Mouse (Mus musculus) embryonic facial prominence, embryonic 11.5 days (tissue): ENCODE measurements around the gene Gtpbp1. TPM values are rescaled to one million over a fixed set of nuclear protein-coding genes. Genes with fewer than 3 reads are reported as not detected.

Source experiments
- ATAC-seq: fragments of 200-750 bp; cut with Nextera tagmentation; replicated peaks from 2 replicates; pipeline ENCODE4 v1.8.0; 2017; ENCODE audit warnings: low read depth; ENCODE audit not compliant: insufficient number of reproducible peaks, low FRiP score, low TSS enrichment
- DNase-seq: peaks from one replicate; pipeline ENCODE4 v3.0.0-alpha.2; 2015; ENCODE audit warnings: low spot score
- H3K27ac ChIP-seq: fragments of 300-500 bp; sonication (generic); replicated peaks from 2 replicates; pipeline ENCODE4 v1.5.1; 2014; ENCODE audit warnings: mild to moderate bottlenecking, low read depth, low read length, control low read depth
- H3K27me3 ChIP-seq: fragments of 300-500 bp; sonication (generic); 2 replicates; pipeline ENCODE4 v1.6.1; 2014; ENCODE audit warnings: mild to moderate bottlenecking, low read length, moderate library complexity, mixed read lengths; ENCODE audit not compliant: control insufficient read depth, insufficient read depth
- H3K36me3 ChIP-seq: fragments of 300-500 bp; sonication (generic); replicated peaks from 2 replicates; pipeline ENCODE4 v1.6.1; 2014; ENCODE audit warnings: low read depth, mild to moderate bottlenecking, low read length, moderate library complexity, mixed read lengths; ENCODE audit not compliant: control insufficient read depth, insufficient read depth
- H3K4me1 ChIP-seq: fragments of 300-500 bp; sonication (generic); 2 replicates; pipeline ENCODE4 v1.6.1; 2014; ENCODE audit warnings: low read length, mixed read lengths; ENCODE audit not compliant: control insufficient read depth, insufficient read depth
- H3K4me2 ChIP-seq: fragments of 300-500 bp; sonication (generic); 2 replicates; pipeline ENCODE4 v1.6.1; 2014; ENCODE audit warnings: low read depth, mild to moderate bottlenecking, control low read depth, low read length, moderate library complexity
- H3K4me3 ChIP-seq: fragments of 300-500 bp; sonication (generic); 2 replicates; pipeline ENCODE4 v1.5.1; 2014; ENCODE audit warnings: low read depth, low read length, control low read depth
- H3K9ac ChIP-seq: fragments of 300-500 bp; sonication (generic); replicated peaks from 2 replicates; pipeline ENCODE4 v1.6.1; 2014; ENCODE audit warnings: mild to moderate bottlenecking, control low read depth, low read length
- H3K9me3 ChIP-seq: fragments of 300-500 bp; sonication (generic); replicated peaks from 2 replicates; pipeline ENCODE4 v1.6.1; 2016; ENCODE audit warnings: mild to moderate bottlenecking, low read length, inconsistent platforms, mixed read lengths; ENCODE audit not compliant: control insufficient read depth
- WGBS: fragments of 180-500 bp; shearing (Covaris S2); extraction: QIAGEN DNeasy Blood & Tissue Kit; methylation state at CpG from one replicate; pipeline ENCODE4 v1.1.7; 2014; 5-methylcytosine and 5-hydroxymethylcytosine counted together
- polyA plus RNA-seq: library from polyadenylated mRNA; unstranded; fragments of >200 nt; fragmentation: Nextera tagmentation; extraction: Ambion mirVana; gene quantifications from 2 replicates; pipeline ENCODE4 v1.2.1, GENCODE M21; 2014

Gtpbp1 gene
- polyA plus RNA-seq, 1 experiment from 2014 or later = 29.2 TPM

DNA sequence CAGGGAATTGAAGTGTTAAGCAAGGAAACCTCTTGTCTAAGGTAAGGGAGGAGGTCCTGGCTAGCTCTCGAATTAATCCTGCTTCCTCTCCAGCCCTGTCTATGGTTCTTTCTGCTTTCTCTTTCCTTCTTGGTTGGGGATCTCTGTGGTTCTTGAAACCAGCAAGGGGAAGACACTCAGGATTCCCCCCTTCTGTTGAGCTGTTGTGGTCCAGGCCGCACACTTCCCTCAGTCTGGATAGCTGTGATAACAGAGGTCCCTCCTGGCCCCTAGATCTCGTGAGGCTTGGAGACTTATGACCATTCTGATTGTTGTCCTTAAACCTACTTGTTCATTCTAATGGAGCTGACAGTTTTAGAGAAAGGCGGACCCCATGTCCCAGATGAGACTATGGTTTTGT, 3.9 kb downstream of the Gtpbp1 start:
- Histone ChIP-seq H3K4me1 (no peaks in the 10 kb centered on the region; the same call in 1 of the 2 replicates), H3K9me3 (no peaks in the 10 kb centered on the region), H3K36me3 (no peaks in the 10 kb centered on the region), H3K27me3 (no peaks in the 10 kb centered on the region), H3K27ac (no peak overlapping the region), H3K4me3 (no peak overlapping the region), H3K9ac (no peak overlapping the region), H3K4me2 (no peak overlapping the region)
- WGBS = 91% methylated on average over 4 of the region's 4 CpGs
- ATAC-seq = no peak
- DNase-seq = no peak

DNA sequence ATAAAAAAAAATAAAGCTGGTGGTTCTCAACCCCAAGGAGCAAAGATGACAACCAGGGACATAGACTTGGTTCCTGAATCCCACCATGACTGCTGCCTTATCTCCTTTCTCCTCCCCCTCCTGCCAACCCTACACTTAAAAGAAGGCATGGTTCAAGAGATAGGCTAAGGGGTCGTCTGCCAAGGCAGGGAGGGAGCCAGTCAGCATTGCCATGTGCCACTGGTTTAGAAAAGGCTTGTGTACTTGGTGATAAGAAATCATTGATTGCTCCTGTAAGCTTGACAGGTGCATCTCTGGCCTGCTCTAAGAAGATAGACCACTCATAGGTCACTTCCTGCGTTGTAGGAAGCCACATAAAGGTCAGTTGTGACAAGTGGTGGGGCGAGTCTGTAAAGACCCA, 4.9 kb downstream of the Gtpbp1 start:
- Histone ChIP-seq H3K4me3 (no peak overlapping the region), H3K9me3 (no peaks in the 10 kb centered on the region), H3K27ac (no peak overlapping the region), H3K27me3 (no peaks in the 10 kb centered on the region), H3K4me2 (no peak overlapping the region), H3K36me3 (no peaks in the 10 kb centered on the region), H3K4me1 (no peaks in the 10 kb centered on the region; the same call in 1 of the 2 replicates), H3K9ac (no peak overlapping the region)
- WGBS = 64% methylated on average over 3 of the region's 3 CpGs
- ATAC-seq (no peak), DNase-seq (no peak)

DNA sequence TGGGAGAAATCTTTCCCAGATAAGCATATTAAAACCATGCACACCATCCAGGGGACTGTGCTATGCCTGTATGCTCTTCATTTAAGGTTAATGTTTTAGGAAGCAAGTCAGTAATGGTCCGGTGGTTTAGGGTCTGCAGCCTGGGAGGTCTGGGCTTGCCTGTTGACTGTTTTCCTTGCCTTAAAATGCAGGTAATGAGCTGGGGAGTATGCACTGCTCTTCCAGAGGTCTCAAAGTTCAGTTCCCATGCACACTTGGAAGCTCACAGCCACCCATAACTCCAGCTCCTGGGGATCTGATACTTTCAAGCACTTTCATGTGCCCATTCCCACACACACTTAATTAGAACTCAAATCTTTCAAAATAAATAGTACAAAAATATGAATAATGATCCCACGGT, 5.9 kb downstream of the Gtpbp1 start:
- Histone ChIP-seq H3K27ac (no peak overlapping the region), H3K36me3 (no peaks in the 10 kb centered on the region), H3K4me3 (no peak overlapping the region), H3K9me3 (no peaks in the 10 kb centered on the region), H3K4me1 (no peaks in the 10 kb centered on the region; the same call in 1 of the 2 replicates), H3K27me3 (no peaks in the 10 kb centered on the region), H3K4me2 (no peak overlapping the region), H3K9ac (no peak overlapping the region)
- DNase-seq (no peak), ATAC-seq (no peak)
- 93% methylated on average over 2 of the region's 2 CpGs for WGBS

DNA sequence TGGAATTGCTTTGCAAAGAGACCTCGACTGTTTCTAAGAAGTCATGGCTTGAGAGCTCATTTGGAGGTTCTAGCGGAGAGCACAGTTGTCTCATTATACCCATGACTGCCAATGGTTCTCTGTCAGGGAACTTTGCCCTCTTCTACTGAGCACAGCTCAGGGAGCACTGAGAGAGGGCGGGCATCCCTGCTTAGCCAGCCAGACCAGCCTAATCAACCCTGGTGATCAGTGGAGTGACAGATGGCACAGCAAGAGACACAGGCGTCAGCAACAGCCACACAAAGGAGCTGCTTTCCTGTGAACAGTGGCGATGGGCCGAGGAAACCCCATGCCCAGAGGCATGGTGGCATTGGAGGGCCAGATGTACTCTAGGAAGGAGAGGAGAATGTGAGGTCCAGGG, 6.4 kb downstream of the Gtpbp1 start:
- H3K4me2 ChIP-seq = no peak overlapping the region
- no peaks in the 10 kb centered on the region for H3K36me3 ChIP-seq
- no peak overlapping the region for H3K4me3 ChIP-seq
- no peak overlapping the region for H3K9ac ChIP-seq
- H3K27ac ChIP-seq = no peak overlapping the region
- H3K9me3 ChIP-seq = no peaks in the 10 kb centered on the region
- DNase-seq (no peak), ATAC-seq (no peak)
- 80% methylated on average over 6 of the region's 6 CpGs for WGBS
- no peaks in the 10 kb centered on the region; the same call in 1 of the 2 replicates for H3K4me1 ChIP-seq
- H3K27me3 ChIP-seq = no peaks in the 10 kb centered on the region

DNA sequence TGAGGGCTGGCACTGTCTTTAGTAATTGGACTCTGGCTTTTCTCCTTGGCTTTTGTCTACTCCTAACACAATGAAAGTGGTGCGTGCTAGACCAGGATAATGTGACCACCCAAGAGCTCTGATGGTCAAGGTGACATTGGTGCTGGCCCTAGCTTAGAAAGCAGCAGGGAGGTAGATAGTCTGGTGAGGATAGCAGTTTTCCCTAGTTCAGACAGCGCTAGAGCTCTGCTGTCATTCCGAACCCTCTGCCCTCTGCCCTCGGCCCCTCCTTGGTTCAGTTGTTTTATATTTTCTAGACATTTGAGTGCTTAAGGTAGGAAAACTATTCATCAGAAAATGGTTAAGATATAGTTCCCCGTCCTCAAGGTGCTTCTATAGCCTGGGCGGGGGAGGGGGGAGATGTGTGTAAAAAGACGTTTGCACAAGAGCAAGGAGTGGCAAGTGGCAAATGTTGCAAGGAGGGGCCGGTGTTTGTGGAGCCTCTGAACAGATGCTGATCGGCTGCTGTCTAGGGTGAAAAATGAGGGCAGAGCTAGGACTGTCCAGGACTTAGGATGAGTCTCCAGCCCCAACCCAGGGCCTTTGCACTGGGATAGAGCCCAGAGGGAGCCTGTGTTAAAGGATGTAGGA, 7.0 kb downstream of the Gtpbp1 start:
- Histone ChIP-seq H3K9me3 (no peaks in the 10 kb centered on the region), H3K4me1 (no peaks in the 10 kb centered on the region), H3K27ac (no peak overlapping the region), H3K27me3 (no peaks in the 10 kb centered on the region), H3K9ac (no peak overlapping the region), H3K4me3 (no peak overlapping the region), H3K36me3 (no peaks in the 10 kb centered on the region), H3K4me2 (no peak overlapping the region)
- no peak for DNase-seq
- WGBS = 85% methylated on average over 9 of the region's 9 CpGs
- no peak for ATAC-seq

DNA sequence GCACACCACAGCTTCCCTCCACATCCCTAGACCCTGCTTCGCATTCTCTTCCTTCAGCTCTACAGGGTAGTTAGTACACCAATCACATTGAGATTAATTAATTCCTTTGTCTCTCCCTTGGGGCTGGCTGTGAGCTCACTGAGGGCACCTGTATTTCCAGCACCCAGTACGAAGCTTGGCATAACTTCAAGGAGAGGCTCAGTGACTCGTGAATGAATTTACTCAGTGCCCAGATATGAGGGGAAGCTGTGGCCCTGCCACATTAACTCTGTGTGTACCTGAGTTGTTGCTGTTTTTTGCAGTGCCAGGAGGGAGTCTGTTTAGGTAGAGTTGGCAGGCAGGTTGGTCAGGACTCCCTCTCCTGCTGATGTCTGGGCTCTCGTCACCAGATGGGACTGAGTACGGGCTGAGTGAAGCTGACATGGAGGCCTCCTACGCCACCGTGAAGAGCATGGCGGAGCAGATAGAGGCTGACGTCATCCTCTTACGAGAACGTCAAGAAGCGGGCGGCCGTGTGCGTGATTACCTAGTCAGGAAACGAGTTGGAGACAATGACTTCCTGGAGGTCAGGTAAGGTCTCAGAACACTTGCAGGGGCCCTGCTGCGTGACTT, 16.1 kb downstream of the Gtpbp1 start:
- ATAC-seq (no peak), DNase-seq (no peak)
- Histone ChIP-seq H3K4me1 (no peaks in the 10 kb centered on the region), H3K36me3 (0 out of 2 replicates have a peak, but pooled peaks cover 3% of the 10 kb centered on the region), H3K9me3 (no peaks in the 10 kb centered on the region), H3K4me3 (no peak overlapping the region), H3K9ac (no peak overlapping the region), H3K27ac (no peak overlapping the region), H3K4me2 (no peak overlapping the region), H3K27me3 (no peaks in the 10 kb centered on the region)
- WGBS = 87% methylated on average over 17 of the region's 17 CpGs

DNA sequence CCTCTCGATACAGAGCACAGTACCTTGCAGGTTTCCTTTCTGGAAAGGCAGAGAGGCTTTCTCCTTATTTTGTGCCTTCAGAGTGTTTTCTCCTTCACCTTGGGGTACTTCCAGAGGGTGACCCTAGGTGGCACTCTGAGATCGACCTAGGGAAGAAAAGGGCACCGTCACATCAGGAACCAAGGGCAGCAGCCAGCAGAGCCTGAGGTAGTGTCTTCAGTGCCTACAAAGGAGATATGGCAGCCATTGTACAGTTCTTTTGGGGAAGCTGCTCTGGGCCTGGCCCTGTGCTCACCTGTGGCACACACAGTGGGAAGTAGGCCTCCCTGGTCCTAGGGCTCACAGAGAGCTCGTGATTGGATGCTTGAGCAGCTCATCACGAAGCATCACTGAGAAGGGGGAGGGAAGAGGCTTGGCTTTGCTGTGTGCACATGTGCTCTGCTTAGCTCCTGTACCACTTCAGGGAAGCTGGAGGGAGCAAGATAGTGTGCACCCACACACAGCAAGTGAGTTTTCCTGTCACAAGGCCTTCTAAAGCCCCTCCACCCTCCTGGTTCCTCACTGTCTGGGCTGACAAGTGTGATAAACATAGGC, 17.7 kb downstream of the Gtpbp1 start:
- DNase-seq (no peak), ATAC-seq (no peak)
- H3K4me1 ChIP-seq = no peaks in the 10 kb centered on the region
- H3K4me2 ChIP-seq = no peak overlapping the region
- no peak overlapping the region for H3K27ac ChIP-seq
- H3K9me3 ChIP-seq = no peaks in the 10 kb centered on the region
- WGBS = 85% methylated on average over 5 of the region's 5 CpGs
- H3K4me3 ChIP-seq = no peak overlapping the region
- H3K36me3 ChIP-seq = 0 out of 2 replicates have a peak, but pooled peaks cover 3% of the 10 kb centered on the region
- H3K9ac ChIP-seq = no peak overlapping the region
- no peaks in the 10 kb centered on the region for H3K27me3 ChIP-seq

DNA sequence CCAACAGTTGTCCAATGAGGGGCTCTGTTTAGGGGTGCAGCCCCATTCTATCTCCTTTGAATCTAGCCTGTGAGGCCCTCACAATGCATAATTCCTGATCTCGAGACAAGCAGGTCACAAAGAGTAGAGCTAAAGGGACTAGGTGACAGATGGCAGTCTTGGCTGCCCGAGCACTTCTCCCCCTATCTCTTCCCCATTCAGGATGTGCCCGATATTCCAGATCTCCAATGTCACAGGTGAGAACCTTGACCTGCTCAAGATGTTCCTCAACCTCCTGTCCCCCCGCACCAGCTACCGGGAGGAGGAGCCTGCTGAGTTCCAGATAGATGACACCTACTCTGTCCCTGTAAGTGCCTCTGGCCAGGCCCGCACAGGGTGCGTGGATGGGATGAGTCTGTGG, 25.0 kb downstream of the Gtpbp1 start:
- Histone ChIP-seq H3K36me3 (peaks cover 3% of the 10 kb centered on the region), H3K27me3 (no peaks in the 10 kb centered on the region), H3K27ac (no peak overlapping the region), H3K9me3 (no peaks in the 10 kb centered on the region), H3K4me1 (no peaks in the 10 kb centered on the region), H3K4me2 (no peak overlapping the region), H3K9ac (no peak overlapping the region), H3K4me3 (no peak overlapping the region)
- no peak for DNase-seq
- 95% methylated on average over 7 of the region's 7 CpGs for WGBS
- no peak for ATAC-seq
